Mouse (Mus musculus) lung, postnatal 0 days (tissue): ENCODE results near the gene Calcrl.

Experiments
- CTCF ChIP-seq: IDR thresholded peaks from 2 replicates; pipeline ENCODE4 v1.5.1; 2016; ENCODE audit warnings: antibody characterized with exemption, mild to moderate bottlenecking
- EP300 ChIP-seq: IDR thresholded peaks from 2 replicates; pipeline ENCODE4 v1.6.1; 2016; ENCODE audit warnings: antibody characterized with exemption, mild to moderate bottlenecking, control low read depth

DNA sequence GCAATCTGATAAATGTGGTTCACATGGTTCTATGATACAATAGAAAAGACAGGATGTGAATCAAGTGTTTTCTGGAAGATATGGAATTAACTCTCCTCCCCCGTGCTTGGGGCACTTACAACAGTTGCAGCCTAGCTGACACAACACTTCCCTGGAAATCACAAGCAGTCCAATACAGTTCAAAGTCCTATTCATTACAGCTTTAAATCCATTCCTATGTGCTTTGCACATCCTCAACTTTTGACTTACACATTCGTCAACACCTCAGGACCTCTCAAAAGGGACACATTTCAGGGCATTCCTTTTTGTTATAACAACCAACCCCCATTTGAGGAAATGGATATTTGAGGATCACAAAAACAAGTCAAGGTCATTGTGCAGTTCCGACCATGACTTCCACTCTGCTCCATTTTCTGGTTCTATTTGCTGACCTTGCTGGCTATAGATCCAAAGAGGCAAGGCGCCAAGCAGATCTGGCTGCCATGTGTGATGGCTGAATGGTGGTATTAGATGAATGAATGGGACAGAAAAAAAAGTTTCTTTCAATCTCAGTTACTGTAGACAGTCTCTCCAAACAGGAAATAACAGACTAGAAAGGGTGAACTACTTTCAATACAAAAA, 108.9 kb downstream of the Calcrl start:
- TF ChIP-seq CTCF (no peak), EP300 (no peak)
